Mouse (Mus musculus) midbrain, embryonic 11.5 days (tissue): Measurements from ENCODE around the gene Rcor3. TPM values are rescaled to one million over a fixed set of nuclear protein-coding genes. Genes with fewer than 3 reads are reported as not detected.

Experiments used
- ATAC-seq: fragments of 200-750 bp; cut with Nextera tagmentation; 2 replicates; pipeline ENCODE4 v1.8.0; 2017; ENCODE audit warnings: moderate TSS enrichment, moderate library complexity; ENCODE audit not compliant: low FRiP score
- DNase-seq: peaks from one replicate; pipeline ENCODE4 v3.0.0; 2015; ENCODE audit warnings: low spot score; ENCODE audit errors: missing footprints
- H3K27ac ChIP-seq: fragments of 300-500 bp; sonication (generic); 2 replicates; pipeline ENCODE4 v1.5.1; 2014; ENCODE audit warnings: low read depth, low read length
- H3K27me3 ChIP-seq: fragments of 300-500 bp; sonication (generic); 2 replicates; pipeline ENCODE4 v1.6.1; 2014; ENCODE audit warnings: mild to moderate bottlenecking, low read length, moderate library complexity, mixed read lengths; ENCODE audit not compliant: control insufficient read depth, insufficient read depth
- H3K36me3 ChIP-seq: fragments of 300-500 bp; sonication (generic); 2 replicates; pipeline ENCODE4 v1.6.1; 2014; ENCODE audit warnings: mild to moderate bottlenecking, low read length, moderate library complexity, mixed read lengths; ENCODE audit not compliant: control insufficient read depth, insufficient read depth
- H3K4me1 ChIP-seq: fragments of 300-500 bp; sonication (generic); 2 replicates; pipeline ENCODE4 v1.6.1; 2014; ENCODE audit warnings: low read length; ENCODE audit not compliant: control insufficient read depth, insufficient read depth
- H3K4me2 ChIP-seq: fragments of 300-500 bp; sonication (generic); 2 replicates; pipeline ENCODE4 v1.6.1; 2014; ENCODE audit warnings: mild to moderate bottlenecking, moderate library complexity
- H3K4me3 ChIP-seq: fragments of 300-500 bp; sonication (generic); 2 replicates; pipeline ENCODE4 v1.5.1; 2014; ENCODE audit warnings: low read depth, low read length
- H3K9ac ChIP-seq: fragments of 300-500 bp; sonication (generic); 2 replicates; pipeline ENCODE4 v1.6.1; 2014; ENCODE audit warnings: low read length
- H3K9me3 ChIP-seq: fragments of 300-500 bp; sonication (generic); 2 replicates; pipeline ENCODE4 v1.6.1; 2016; ENCODE audit warnings: low read length; ENCODE audit not compliant: control insufficient read depth
- WGBS: fragments of 180-500 bp; shearing (Covaris S2); extraction: QIAGEN DNeasy Blood & Tissue Kit; methylation state at CpG from one replicate; pipeline ENCODE4 v1.1.7; 2014; 5-methylcytosine and 5-hydroxymethylcytosine counted together
- polyA plus RNA-seq: library from polyadenylated mRNA; unstranded; fragments of >200 nt; fragmentation: Nextera tagmentation; extraction: Ambion mirVana; gene quantifications from 2 replicates; pipeline ENCODE4 v1.2.1, GENCODE M21; 2014

The Rcor3 gene
- polyA plus RNA-seq, 1 experiment from 2014 or later, result 18.3 TPM

DNA sequence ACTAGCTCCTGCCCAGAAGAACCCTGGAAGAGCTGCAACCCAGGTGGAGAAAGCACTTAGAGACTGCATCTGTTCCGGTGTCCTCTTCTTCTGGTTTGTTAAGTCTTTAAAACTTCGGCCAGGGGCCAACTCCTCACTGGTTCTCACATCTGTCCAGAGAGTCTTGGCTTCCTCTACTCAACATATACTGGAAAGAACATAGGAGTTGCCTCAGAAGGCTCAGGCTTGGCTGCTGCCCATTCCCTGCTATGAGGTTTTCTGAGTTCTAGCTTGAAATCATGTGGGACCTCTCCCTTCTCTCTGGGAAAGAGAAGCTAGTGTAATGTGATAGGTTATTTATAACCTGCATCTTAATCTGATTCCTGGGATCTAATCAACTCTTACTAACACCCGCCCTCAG, 47.6 kb downstream of the Rcor3 start:
- no peak for DNase-seq
- Histone ChIP-seq H3K9ac (no peak overlapping the region), H3K4me3 (no peak overlapping the region), H3K27me3 (peaks cover 18% of the 10 kb centered on the region), H3K27ac (no peak overlapping the region), H3K36me3 (no peaks in the 10 kb centered on the region), H3K4me2 (no peak overlapping the region), H3K9me3 (no peaks in the 10 kb centered on the region), H3K4me1 (peaks cover 3% of the 10 kb centered on the region; the same call in 1 of the 2 replicates)
- no peak for ATAC-seq
- WGBS, result 94% methylated on average over 3 of the region's 3 CpGs

DNA sequence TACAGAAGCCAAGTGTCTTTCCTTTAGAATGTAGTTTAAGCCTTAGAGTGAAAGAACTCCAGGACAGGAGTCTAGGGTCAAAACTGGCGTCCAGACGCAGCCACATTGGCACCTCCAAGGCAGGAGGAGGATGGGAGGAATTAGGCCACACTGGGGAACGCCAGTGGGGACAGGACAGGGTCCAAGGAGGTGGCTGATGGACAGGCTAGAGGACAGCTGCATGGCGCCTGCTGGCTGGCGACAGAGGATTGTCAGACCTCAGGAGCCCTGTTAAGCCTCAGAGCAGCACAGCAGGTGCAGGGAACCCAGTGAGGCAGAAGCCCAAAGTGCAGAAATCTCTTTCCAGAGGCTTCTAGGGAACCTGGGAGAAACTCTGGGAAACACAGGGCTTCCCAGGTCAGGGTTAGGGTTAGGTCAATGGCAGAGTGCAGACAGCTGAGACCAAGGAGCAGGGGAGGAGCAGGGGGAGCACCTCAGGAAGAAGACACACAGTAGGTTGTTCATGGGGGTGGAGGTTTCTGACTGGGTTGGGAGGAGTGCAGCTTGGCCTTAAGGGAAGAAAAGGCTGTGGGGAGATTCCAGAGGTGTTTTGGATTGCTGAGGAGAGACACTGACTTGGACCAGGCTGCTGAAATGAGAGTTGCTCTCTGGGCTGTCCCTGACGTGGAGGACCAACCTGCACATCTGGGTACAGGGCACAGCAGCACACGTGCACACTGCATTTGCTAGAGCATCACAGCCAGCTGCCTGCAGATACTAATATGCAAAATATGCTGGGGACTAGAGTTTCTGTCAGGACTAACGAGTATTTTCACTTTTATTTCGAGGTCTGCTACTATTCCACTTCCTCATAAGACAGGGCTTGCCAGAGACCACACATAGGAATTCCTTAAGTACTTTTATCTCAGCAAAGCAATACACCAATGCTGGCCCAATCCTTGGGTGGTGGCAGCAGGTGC, 48.4 kb downstream of the Rcor3 start:
- H3K27me3 ChIP-seq, result peaks cover 18% of the 10 kb centered on the region
- H3K9me3 ChIP-seq, result no peaks in the 10 kb centered on the region
- no peak overlapping the region for H3K4me2 ChIP-seq
- peaks cover 3% of the 10 kb centered on the region; the same call in 1 of the 2 replicates for H3K4me1 ChIP-seq
- no peak overlapping the region for H3K9ac ChIP-seq
- DNase-seq (no peak), ATAC-seq (no peak)
- no peaks in the 10 kb centered on the region for H3K36me3 ChIP-seq
- no peak overlapping the region for H3K27ac ChIP-seq
- no peak overlapping the region for H3K4me3 ChIP-seq
- 60% methylated on average over 9 of the region's 9 CpGs for WGBS

DNA sequence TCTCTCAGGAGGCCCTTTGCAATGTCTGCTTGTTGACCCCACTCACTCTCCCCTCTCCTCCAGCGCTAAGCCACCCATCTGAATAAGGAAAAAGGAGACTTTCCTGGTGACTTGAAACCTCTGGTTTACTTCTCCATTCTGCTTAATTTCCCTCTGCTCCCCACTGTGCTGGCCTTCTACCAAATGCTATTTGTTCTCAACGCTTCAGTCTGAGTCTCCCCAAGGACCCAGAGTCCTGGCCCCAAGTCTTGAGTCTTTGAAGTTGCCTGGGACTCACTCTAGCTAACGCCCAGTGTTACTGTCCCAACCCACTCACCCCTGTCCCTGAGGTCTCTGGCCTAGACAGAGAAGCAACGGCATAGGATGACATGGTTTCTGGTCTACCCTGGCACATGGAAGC, 49.9 kb downstream of the Rcor3 start:
- Histone ChIP-seq H3K9me3 (no peaks in the 10 kb centered on the region), H3K36me3 (no peaks in the 10 kb centered on the region), H3K4me2 (no peak overlapping the region), H3K27ac (no peak overlapping the region), H3K4me3 (no peak overlapping the region), H3K27me3 (peaks cover 18% of the 10 kb centered on the region), H3K9ac (no peak overlapping the region), H3K4me1 (peaks cover 3% of the 10 kb centered on the region; the same call in 1 of the 2 replicates)
- DNase-seq (no peak), ATAC-seq (no peak)
- WGBS, result 76% methylated on average over 4 of the region's 4 CpGs

DNA sequence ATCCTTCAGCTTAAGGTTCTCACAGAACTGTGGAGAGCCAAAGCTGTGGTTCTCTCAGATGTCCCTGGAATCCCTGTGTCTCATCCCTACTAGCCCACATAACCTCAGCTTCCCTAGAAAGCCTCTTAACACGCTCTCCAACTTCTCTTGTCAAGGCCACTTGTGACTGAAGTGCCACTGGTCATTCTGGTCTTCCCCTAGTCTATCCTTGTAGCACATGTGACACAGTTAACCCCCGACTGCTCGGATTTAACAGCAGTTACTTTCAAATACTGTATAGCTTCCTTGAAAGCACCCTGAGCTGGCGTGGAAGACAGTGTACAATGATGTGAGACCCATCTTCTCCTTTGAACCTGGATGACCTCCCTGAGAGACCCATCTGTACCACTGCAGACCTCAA, 50.8 kb downstream of the Rcor3 start:
- H3K4me1 ChIP-seq, result peaks cover 3% of the 10 kb centered on the region; the same call in 1 of the 2 replicates

DNA sequence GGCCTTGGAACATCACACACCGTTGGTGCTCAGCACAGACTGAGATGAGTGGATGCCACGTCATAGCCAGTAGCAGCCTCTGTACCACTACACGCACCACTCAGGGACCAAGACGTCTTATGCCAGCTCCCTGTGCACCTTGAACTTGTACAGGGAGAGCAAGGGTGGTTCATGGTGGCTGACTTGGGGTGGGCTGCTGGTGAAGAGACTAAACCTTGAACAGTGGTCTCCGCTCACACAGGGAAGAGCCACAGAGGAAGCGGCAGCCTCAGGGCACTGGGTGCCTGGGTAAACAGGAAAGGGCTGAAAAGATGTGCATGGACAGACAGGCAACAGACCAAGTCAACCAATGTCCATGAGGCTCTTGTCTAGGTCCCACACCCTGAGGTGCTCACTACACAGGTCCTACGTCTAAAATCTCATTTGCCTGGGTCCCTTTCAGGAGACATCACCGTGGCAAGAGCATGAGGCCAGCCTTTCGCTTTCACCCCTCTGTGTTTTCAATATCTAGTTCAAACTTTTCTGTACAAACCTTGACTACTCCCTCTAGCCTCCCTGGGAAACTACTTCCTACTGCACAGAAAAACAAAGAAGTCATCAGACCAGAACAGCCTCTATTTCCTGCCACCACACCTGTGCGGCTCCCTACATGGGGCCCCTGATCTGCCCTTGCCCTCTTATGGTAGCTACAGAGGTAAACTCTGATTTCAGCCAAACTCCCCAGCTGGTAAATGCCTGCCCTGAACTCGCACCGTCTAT, 51.4 kb downstream of the Rcor3 start:
- 87% methylated on average over 12 of the region's 12 CpGs for WGBS
- Histone ChIP-seq H3K36me3 (no peaks in the 10 kb centered on the region), H3K27me3 (peaks cover 13% of the 10 kb centered on the region), H3K4me1 (no peaks in the 10 kb centered on the region), H3K9me3 (no peaks in the 10 kb centered on the region), H3K4me3 (no peak overlapping the region), H3K27ac (no peak overlapping the region), H3K4me2 (no peak overlapping the region), H3K9ac (no peak overlapping the region)
- ATAC-seq (no peak), DNase-seq (no peak)

More for the DNA sequence above, 50.8 kb downstream of the Rcor3 start:
- DNase-seq, result no peak
- peaks cover 18% of the 10 kb centered on the region for H3K27me3 ChIP-seq
- H3K27ac ChIP-seq, result no peak overlapping the region
- no peak overlapping the region for H3K4me3 ChIP-seq
- H3K4me2 ChIP-seq, result no peak overlapping the region
- no peaks in the 10 kb centered on the region for H3K36me3 ChIP-seq
- no peak overlapping the region for H3K9ac ChIP-seq
- no peak for ATAC-seq
- WGBS, result 84% methylated on average over 4 of the region's 4 CpGs
- no peaks in the 10 kb centered on the region for H3K9me3 ChIP-seq

DNA sequence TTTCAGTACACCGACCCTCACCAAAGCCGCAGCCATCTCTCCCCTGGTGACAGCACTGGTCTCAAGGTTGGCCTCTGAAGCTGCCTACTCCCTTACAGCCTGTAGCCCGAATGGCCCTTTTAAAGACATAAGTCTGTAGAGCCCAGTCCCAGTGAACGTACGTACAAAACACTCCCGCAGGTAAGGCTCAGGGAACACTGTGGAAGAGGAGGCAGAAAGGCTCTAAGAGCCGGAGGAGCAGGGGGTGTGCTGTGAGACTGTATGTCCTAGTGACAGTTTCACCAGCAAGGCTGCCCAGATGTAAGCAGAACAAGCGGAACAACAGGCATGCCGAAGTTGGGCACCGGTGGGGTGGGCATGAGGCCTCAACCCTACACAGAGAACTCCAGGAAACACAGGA, 52.6 kb downstream of the Rcor3 start:
- no peaks in the 10 kb centered on the region for H3K4me1 ChIP-seq
- H3K4me2 ChIP-seq, result no peak overlapping the region
- no peak overlapping the region for H3K27ac ChIP-seq
- H3K9me3 ChIP-seq, result no peaks in the 10 kb centered on the region
- no peak overlapping the region for H3K4me3 ChIP-seq
- peaks cover 2% of the 10 kb centered on the region; the same call in 1 of the 2 replicates for H3K27me3 ChIP-seq
- H3K36me3 ChIP-seq, result no peaks in the 10 kb centered on the region
- ATAC-seq, result no peak
- H3K9ac ChIP-seq, result no peak overlapping the region
- no peak for DNase-seq
- WGBS, result 96% methylated on average over 10 of the region's 10 CpGs

DNA sequence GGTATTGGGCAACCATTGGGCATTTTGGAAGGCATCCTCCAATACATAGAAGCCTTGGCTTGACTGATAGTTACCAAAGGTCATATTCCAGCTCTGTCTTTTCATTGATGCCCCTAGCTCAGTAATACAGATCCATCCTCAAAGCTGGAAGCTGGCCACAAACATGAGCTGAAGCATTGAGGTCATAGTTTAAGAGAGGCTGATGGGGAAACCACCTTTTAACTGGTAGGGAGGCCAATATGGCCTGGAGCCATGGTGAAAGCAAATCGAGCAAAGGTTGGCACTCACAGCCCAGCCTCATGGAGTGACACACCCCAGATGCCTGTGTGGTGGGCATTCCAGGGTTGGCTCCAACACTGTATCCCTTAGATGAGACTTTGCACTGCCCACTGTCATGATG, 55.2 kb downstream of the Rcor3 start:
- Histone ChIP-seq H3K36me3 (no peaks in the 10 kb centered on the region), H3K4me1 (no peaks in the 10 kb centered on the region), H3K9ac (no peak overlapping the region), H3K9me3 (no peaks in the 10 kb centered on the region), H3K4me2 (no peak overlapping the region), H3K27ac (no peak overlapping the region), H3K27me3 (no peaks in the 10 kb centered on the region), H3K4me3 (no peak overlapping the region)
- DNase-seq, result peak; percentile 10
- no peak for ATAC-seq
- 90% methylated on average over 1 of the region's 1 CpGs for WGBS

DNA sequence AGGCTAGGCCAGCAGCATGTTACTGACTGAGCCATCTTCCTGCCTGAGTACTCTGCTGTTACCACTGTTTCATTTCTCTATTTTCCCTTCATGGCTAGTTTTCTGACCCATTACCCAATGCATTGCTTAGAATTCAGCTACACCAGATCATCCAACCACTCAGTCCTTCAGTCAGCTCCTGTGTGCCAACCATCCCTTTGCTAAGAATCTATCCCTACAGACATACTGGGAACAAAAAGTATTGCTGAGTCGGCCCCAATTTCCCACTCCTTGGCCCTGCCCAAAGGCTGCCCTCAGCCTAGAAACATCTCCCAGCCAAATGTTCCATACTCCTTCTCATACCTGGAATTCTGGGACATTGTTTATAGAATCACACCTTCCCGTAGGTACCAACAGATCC, 56.7 kb downstream of the Rcor3 start:
- WGBS, result 90% methylated on average over 2 of the region's 2 CpGs
- no peaks in the 10 kb centered on the region for H3K27me3 ChIP-seq
- no peaks in the 10 kb centered on the region for H3K36me3 ChIP-seq
- no peak overlapping the region for H3K4me2 ChIP-seq
- no peak overlapping the region for H3K27ac ChIP-seq
- DNase-seq (peak; percentile 66), ATAC-seq (no peak)
- H3K9me3 ChIP-seq, result no peaks in the 10 kb centered on the region
- no peaks in the 10 kb centered on the region for H3K4me1 ChIP-seq
- no peak overlapping the region for H3K9ac ChIP-seq
- H3K4me3 ChIP-seq, result no peak overlapping the region

DNA sequence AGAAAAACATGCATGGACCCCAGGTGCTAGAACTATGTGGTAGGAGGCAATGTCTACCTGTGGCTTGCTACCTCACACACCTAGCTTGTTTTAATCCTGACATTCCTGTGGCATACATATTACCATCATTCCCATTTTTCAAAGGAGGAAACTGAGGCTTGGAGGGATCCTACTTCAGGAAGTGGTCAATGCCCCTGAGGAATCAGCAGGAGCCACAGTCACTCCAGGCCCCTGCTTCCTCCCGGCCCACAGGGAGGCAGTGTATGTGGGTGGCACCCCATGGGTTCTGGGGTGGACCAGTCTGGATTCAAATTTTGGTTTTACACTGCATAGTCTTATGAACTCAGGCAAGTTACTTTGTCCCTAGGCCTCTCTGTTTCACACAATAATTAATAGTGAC, 58.7 kb downstream of the Rcor3 start:
- no peaks in the 10 kb centered on the region for H3K9me3 ChIP-seq
- no peak overlapping the region for H3K4me3 ChIP-seq
- no peak overlapping the region for H3K9ac ChIP-seq
- 76% methylated on average over 1 of the region's 1 CpGs for WGBS
- no peaks in the 10 kb centered on the region for H3K4me1 ChIP-seq
- no peak overlapping the region for H3K27ac ChIP-seq
- no peaks in the 10 kb centered on the region for H3K36me3 ChIP-seq
- DNase-seq, result no peak
- no peak overlapping the region for H3K4me2 ChIP-seq
- no peaks in the 10 kb centered on the region for H3K27me3 ChIP-seq
- no peak for ATAC-seq
